Mouse (Mus musculus): ENCODE results near the gene Praf2.
A peak's percentile ranks its signal among the peaks of the same experiment; 100 is the strongest.

The Praf2 gene

GRCm38 (mm10) chrX:7778450-7779244 is 50.4 kb downstream of the Praf2 start:
- peak; percentile 65 for DNase-seq (ENCODE audit: low spot score)

- no peak for DNase-seq (ENCODE audit: low spot score)
Observed at GRCm38 (mm10) chrX:7779294-7779693, 51.1 kb downstream of the Praf2 start.
